Mouse (Mus musculus) monocyte, adult 5-6 weeks (primary cell): ENCODE results near the gene Pmepa1. TPM values are rescaled to one million over a fixed set of nuclear protein-coding genes. Genes with fewer than 3 reads are reported as not detected.

ENCODE experiments used
- ATAC-seq: fragments of 153-309, 156-312 bp; replicated peaks from 2 replicates; pipeline ENCODE4 v1.8.0; 2017; ENCODE audit warnings: mild to moderate bottlenecking; ENCODE audit not compliant: low TSS enrichment, insufficient number of reproducible peaks, severe bottlenecking, poor library complexity, low FRiP score
- total RNA-seq: library from RNA; stranded (forward); fragments of 200-1000, 200-491, 200-594 nt; gene quantifications from 3 replicates; pipeline ENCODE4 v1.2.3, GENCODE M21; 2017

Gene Pmepa1
- 0.29 to 0.39 TPM in 2 of 3 replicates, not detected in the other for total RNA-seq

GRCm38 (mm10) chr2:173276409-173276808 is at the start of gene Pmepa1:
Gene Pmepa1 (minus strand): TSS chr2:173276533.
- no peak for ATAC-seq

GRCm38 (mm10) chr2:173321754-173322153 is 45.4 kb upstream of the Pmepa1 start:
- no peak for ATAC-seq

DNA sequence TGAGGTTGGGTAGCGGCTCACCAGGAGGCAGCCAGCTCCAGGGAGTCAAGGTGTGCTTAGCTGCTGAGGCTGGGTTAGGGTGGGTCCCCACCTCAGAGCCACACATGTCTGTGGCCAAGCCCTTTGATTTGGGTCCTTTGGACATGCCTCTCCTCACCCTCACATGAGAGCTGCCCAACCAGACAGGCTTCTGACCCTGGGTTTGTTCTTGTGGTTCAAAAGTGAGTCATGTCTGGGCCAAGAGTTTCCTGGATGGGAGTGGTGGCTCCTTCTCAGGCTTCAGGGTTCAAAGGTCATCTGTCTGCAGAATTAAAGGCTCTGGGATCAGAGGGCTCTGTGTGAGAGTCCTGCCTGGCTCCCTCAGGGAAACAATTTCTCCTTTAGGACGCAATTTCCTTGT is 44.9 kb upstream of the Pmepa1 start:
- no peak for ATAC-seq

GRCm38 (mm10) chr2:173314291-173314690 is 38.0 kb upstream of the Pmepa1 start:
- ATAC-seq, result no peak

GRCm38 (mm10) chr2:173308486-173308885 is 32.2 kb upstream of the Pmepa1 start:
- no peak for ATAC-seq

DNA sequence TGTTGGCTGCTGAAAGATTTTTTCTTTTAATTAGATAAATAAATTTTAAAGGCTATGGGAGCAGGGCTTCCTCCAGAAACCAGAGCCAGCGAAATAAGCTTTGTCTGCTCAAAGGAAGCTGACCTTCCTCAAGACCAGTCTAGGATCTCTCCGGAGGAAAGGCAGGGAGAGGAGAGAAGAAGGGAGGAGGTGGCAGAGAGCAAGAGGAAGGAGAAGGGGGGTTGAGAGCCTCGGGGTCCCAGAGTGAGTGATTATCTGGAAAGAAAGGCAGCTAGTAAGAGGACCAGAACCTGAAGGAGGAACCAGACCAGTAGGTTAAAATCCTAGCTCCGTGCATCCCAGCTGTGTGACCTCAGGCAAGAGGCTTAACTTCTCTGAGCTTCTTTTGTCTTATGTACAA is 31.7 kb upstream of the Pmepa1 start:
- ATAC-seq, result no peak

DNA sequence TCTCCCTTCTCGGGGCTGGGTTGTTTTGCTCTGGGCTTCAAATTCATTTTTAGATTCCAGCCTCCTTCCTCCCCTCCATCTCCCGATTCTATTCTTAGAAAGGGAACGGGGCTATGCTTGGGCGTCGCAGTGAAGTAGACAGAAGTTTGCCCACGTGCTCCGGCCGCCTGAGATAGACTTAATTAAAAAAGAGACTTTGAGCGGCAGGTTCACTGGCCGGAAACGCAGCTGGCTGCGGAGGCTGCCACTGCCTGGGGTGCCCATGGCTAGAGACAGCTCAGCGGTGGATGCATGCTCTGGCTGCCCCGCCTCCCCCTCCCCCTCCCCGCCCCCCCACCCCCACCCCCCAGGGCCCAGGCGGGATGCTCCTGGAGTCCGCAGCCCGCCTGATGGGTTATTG is 31.2 kb upstream of the Pmepa1 start:
- no peak for ATAC-seq

DNA sequence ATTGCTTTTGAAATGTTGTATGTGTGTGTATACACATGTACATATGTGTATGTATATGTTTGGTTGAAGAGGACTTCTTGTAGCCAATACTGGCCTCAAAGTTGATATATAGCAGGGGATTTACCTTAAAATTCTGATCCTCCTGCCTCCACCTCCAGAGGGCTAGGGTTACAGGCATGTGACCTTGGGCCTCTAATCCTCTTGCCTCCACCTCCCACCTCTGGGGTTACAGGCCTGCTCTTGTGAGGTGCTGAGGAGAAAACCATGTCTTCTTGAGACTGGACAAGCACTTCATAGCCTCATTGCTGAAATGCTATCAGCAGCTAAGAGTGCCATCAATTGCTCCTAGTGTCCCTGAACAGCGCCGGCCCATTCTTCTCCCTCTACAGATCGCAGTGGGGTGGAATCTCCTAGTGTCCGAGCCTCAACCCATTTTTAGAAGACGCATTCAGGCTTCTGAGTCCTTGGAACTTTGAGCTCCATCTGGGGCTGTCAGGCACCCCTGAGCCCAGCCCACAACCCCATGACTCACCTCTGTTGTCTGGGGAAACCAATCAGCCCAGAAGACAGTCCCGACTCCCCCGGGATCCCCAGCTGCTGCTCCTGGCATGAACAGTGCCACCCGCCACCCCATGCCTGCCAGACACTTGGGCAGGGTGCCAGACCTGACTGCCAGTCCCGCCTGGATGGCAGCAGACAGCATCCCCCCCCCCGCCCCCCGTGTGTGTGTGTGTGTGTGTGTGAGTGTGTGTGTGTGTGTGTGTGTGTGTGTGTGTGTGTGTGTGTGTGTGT is 30.6 kb upstream of the Pmepa1 start:
- no peak; the same call in 1 of the 2 replicates for ATAC-seq

GRCm38 (mm10) chr2:173305011-173305410 is 28.7 kb upstream of the Pmepa1 start:
- ATAC-seq, result no peak

- no peak for ATAC-seq
Observed at GRCm38 (mm10) chr2:173300663-173301630, 24.6 kb upstream of the Pmepa1 start.

DNA sequence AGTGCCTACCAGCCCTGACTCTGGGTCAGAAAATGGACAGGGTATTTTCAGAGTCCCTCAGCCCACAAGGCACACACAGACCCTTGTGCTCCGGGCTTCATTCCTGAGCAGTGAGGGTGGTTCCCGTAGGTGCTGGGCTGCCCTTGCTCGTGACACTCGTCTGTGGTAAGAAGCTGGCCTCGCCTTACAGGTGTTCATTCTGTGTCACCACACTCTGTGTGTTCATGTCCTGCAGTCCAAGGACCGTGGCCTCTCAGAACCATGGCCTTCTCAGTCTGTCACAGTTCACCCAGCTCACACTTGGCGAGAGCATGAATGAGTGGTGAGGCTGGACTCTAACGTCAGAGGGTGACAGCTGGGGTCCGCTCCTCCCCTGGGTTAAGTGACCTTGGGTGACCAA is 20.1 kb upstream of the Pmepa1 start:
- no peak for ATAC-seq

- ATAC-seq, result no peak
Observed at GRCm38 (mm10) chr2:173293042-173293441, 16.7 kb upstream of the Pmepa1 start.

GRCm38 (mm10) chr2:173292551-173292950 is 16.2 kb upstream of the Pmepa1 start:
- no peak for ATAC-seq

DNA sequence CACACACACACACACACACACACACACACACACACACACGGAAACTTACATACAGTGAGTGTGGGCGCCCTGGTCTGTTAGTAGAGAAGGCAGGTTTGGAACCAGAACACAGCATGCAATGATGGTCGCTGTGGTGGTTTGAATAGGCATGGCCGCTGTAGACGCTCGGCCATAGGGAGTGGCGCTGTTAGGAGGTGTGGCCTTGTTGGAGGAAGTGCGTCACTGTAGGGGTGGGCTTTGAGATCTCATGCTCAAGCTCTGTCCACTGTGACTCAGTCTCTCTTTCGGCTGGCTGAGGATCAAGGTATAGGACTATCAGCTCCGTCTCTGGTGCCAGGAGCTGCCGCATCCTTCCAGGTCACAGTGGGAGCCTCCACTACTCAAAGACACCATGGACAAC is 14.6 kb upstream of the Pmepa1 start:
- no peak for ATAC-seq

- no peak for ATAC-seq
Observed at GRCm38 (mm10) chr2:173289928-173290327, 13.6 kb upstream of the Pmepa1 start.

DNA sequence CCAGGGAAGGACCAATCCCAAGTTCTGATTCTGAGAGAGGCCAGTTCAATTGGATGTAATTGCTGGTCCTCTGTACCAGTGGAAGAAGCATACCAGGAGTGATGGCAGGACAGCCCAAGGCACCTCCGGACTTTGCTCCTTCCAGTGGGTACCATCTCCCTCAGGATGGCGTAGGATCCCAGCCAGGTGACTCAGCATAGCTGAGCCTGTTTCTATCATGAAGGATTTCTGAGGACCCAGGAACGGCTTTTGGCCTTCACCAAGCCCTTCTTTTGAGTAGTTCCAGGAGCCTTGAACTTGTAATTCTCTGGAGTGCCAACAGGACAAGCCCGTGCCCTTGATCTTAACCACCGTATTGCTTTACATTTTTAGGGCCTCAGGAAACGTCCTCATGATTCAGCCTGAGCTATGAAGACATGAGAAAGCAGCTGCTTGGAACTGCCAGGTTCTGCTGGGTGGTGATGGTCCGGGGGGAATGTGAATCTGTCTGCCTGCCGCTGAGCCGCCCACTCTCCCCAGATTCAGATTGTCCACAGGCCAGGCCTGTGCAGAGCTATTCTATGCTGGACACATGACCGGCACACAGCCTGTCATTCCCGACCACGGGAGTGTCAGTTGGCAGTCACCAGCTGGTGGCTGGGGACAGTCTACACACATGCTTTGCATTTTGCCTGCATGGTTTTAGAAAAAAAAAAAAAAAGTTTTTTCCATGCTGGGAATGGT is 9.6 kb upstream of the Pmepa1 start:
- no peak for ATAC-seq

DNA sequence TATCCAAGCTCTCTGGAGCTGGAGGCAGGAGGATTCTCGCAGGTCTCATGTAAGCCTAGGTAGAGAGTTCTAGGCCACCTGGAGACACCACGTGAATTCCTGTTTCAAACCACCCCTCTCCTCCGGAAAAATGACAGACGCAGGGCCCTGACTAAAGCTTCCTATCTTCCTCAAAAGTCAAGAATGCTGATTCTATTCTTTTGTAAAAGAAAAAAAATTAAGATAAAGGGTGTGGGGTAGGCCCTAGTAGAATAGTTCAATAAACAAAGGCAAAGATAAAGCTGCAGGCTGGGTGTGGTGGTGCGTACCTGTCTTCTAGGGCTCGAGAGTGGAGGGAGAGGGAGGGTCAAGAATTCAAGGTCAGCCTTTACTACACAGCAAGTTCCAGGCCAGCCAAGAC is 8.4 kb upstream of the Pmepa1 start:
- no peak for ATAC-seq

DNA sequence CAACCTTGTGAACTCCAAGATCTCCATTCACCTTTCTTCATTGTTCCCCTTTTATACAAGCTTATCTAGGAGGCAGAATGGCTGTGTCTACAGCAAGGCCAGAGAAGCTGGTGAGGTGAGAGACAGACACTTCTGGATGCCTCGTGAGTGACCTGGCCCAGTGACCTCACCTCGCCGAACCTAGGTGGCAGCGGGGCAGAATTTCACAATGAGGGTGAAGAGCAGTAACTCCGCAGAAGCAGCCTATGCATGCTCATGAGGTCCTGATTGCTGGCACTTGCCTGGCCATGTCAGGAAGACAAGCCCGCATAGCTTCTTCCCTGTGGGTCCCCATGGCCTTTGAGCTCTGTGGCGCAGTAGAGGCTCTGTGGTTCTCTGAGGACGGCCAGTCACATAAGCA is 5.9 kb upstream of the Pmepa1 start:
- no peak for ATAC-seq
